Mouse (Mus musculus): ENCODE measurements around the gene Gm13090.

- no peak for TF ChIP-seq CTCF (IDR thresholded peaks at IDR 0.05; ENCODE audit: extremely low read depth, insufficient read depth, insufficient read length, insufficient replicate concordance)
- TF ChIP-seq POLR2A (IDR thresholded peaks at IDR 0.05; ENCODE audit: low read depth, low read length), result no peak
These were observed 8.0 kb upstream of the Gm13090 start for GRCm38 (mm10) chr4:151081355-151081754.
